Mouse (Mus musculus) liver, embryonic 14.5 days (tissue): ENCODE data around the gene Htt.
A peak's percentile ranks its signal among the peaks of the same experiment; 100 is the strongest.

Source experiments
- CTCF ChIP-seq: IDR thresholded peaks from 2 replicates; pipeline ENCODE4 v1.5.1; 2016; ENCODE audit warnings: antibody characterized with exemption, low read depth, control low read depth
- EP300 ChIP-seq: IDR thresholded peaks from 2 replicates; pipeline ENCODE4 v1.6.1; 2016; ENCODE audit warnings: antibody characterized with exemption, low read depth

DNA sequence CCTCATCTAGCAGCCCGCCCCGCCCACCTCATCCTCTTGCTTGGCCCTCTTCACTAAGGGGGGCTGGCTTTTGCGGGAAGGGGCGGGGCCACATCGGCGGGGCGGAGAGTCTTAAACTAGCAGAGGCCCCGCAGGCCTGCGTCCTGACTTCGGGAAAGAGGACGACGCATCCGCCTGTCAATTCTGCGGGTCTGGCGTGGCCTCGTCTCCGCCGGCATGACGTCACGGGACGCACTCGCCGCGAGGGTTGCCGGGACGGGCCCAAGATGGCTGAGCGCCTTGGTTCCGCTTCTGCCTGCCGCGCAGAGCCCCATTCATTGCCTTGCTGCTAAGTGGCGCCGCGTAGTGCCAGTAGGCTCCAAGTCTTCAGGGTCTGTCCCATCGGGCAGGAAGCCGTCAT lies at the start of gene Htt:
- TF ChIP-seq EP300 (no peak), CTCF (peak; percentile 26; the same call in 1 of the 2 replicates)
